Mouse (Mus musculus): ENCODE measurements at regions not wholly inside any gene's neighbourhood (a gene's known extent, or its start where the extent isn't known, plus 50 kb on each side); places are given as distances from the start of the nearest gene placed in this dataset.
A peak's percentile ranks its signal among the peaks of the same experiment; 100 is the strongest.

- Histone ChIP-seq H3K27ac (replicated peaks; ENCODE audit: low read depth, low read length) (no peak overlapping the region), H3K4me1 (ENCODE audit: control insufficient read depth, insufficient read depth, low read length) (0 out of 2 replicates have a peak, but pooled peaks cover 9% of the 10 kb centered on the region), H3K9ac (ENCODE audit: low read depth, low read length) (no peak overlapping the region), H3K4me3 (ENCODE audit: low read depth, low read length) (no peak overlapping the region), H3K27me3 (replicated peaks; ENCODE audit: control insufficient read depth, insufficient read depth, low read length) (no peaks in the 10 kb centered on the region), H3K36me3 (ENCODE audit: control insufficient read depth, insufficient read depth, low read length) (no peaks in the 10 kb centered on the region), H3K4me2 (ENCODE audit: low read depth, low read length) (no peak overlapping the region), H3K9me3 (ENCODE audit: control insufficient read depth, low read length) (no peaks in the 10 kb centered on the region)
- no peak for DNase-seq (ENCODE audit: low spot score)
- ATAC-seq (ENCODE audit: low read depth), result no peak
- WGBS, result 77% methylated on average over 1 of the region's 1 CpGs
Observed at GRCm38 (mm10) chr12:9258221-9258620, 228.4 kb downstream of the Ttc32 start.

- H3K4me3 ChIP-seq (ENCODE audit: low read depth, low read length), result no peak overlapping the region
- H3K36me3 ChIP-seq (ENCODE audit: control insufficient read depth, insufficient read depth, low read length), result no peaks in the 10 kb centered on the region
- no peaks in the 10 kb centered on the region for H3K27me3 ChIP-seq (replicated peaks; ENCODE audit: control insufficient read depth, insufficient read depth, low read length)
- H3K9ac ChIP-seq (ENCODE audit: low read depth, low read length), result no peak overlapping the region
- H3K4me2 ChIP-seq (ENCODE audit: low read depth, low read length), result no peak overlapping the region
- H3K4me1 ChIP-seq (ENCODE audit: control insufficient read depth, insufficient read depth, low read length), result no peaks in the 10 kb centered on the region
- no peak overlapping the region for H3K27ac ChIP-seq (replicated peaks; ENCODE audit: low read depth, low read length)
- DNase-seq (ENCODE audit: low spot score), result no peak
- WGBS, result 68% methylated on average over 6 of the region's 6 CpGs
- no peaks in the 10 kb centered on the region for H3K9me3 ChIP-seq (ENCODE audit: control insufficient read depth, low read length)
- no peak for ATAC-seq (ENCODE audit: low read depth)
Observed at GRCm38 (mm10) chr12:9261662-9262061, 231.9 kb downstream of the Ttc32 start.

- H3K4me1 ChIP-seq (ENCODE audit: control insufficient read depth, insufficient read depth, low read length), result peaks cover 3% of the 10 kb centered on the region; the same call in 1 of the 2 replicates
- ATAC-seq (ENCODE audit: low read depth) (no peak), DNase-seq (ENCODE audit: low spot score) (no peak)
- H3K4me3 ChIP-seq (ENCODE audit: low read depth, low read length), result no peak overlapping the region
- H3K27ac ChIP-seq (replicated peaks; ENCODE audit: low read depth, low read length), result no peak overlapping the region
- 78% methylated on average over 4 of the region's 4 CpGs for WGBS
- no peaks in the 10 kb centered on the region for H3K27me3 ChIP-seq (replicated peaks; ENCODE audit: control insufficient read depth, insufficient read depth, low read length)
- H3K9me3 ChIP-seq (ENCODE audit: control insufficient read depth, low read length), result no peaks in the 10 kb centered on the region
- H3K4me2 ChIP-seq (ENCODE audit: low read depth, low read length), result no peak overlapping the region
- no peak overlapping the region for H3K9ac ChIP-seq (ENCODE audit: low read depth, low read length)
- no peaks in the 10 kb centered on the region for H3K36me3 ChIP-seq (ENCODE audit: control insufficient read depth, insufficient read depth, low read length)
Observed at GRCm38 (mm10) chr12:9266221-9266620, 236.4 kb downstream of the Ttc32 start.

DNA sequence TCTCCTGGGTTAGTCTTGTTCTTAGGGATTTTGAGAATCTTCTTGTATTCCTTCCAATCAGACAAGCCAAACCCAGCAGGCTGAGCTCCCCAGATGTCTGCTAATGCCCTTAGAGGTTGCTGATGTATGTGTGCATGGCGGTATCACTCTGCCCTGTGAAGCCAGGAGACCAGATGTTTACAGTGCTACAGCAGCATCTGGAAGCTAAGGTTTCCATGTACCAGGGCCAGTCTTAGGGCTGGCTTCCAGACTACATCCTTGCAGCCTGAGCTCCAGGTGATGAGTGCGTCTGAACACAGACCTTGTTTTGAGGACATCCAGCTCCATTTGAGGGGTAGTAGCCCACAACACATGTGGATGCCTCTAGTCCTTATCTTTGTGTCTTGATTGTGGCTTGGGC is 241.7 kb downstream of the Ttc32 start:
- H3K9me3 ChIP-seq (ENCODE audit: control insufficient read depth, low read length), result no peaks in the 10 kb centered on the region
- H3K27me3 ChIP-seq (replicated peaks; ENCODE audit: control insufficient read depth, insufficient read depth, low read length), result no peaks in the 10 kb centered on the region
- H3K4me3 ChIP-seq (ENCODE audit: low read depth, low read length), result no peak overlapping the region
- H3K4me1 ChIP-seq (ENCODE audit: control insufficient read depth, insufficient read depth, low read length), result peaks cover 3% of the 10 kb centered on the region
- H3K27ac ChIP-seq (replicated peaks; ENCODE audit: low read depth, low read length), result no peak overlapping the region
- ATAC-seq (ENCODE audit: low read depth) (no peak; the same call in 1 of the 2 replicates), DNase-seq (ENCODE audit: low spot score) (no peak)
- 69% methylated on average over 2 of the region's 2 CpGs for WGBS
- no peak overlapping the region for H3K9ac ChIP-seq (ENCODE audit: low read depth, low read length)
- H3K36me3 ChIP-seq (ENCODE audit: control insufficient read depth, insufficient read depth, low read length), result no peaks in the 10 kb centered on the region
- no peak overlapping the region for H3K4me2 ChIP-seq (ENCODE audit: low read depth, low read length)

DNA sequence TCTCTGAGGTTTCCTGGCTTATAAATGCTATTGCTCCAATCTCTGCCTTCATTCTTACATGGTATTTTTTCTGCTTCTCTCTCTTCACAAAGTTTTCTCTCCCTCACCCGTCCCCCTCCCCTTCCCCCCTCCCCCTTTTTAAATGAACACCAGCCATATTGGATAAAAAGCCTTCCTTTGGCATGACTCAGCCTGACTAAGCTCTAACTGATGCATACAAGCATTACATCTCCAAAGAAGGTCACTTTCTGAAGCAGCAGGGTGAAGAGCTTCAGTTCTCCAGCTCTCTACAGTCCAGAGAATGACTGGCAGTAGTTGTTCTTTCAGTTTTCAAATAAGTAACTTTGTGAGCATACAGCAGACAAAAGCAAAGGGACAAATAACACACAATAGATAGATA is 244.4 kb downstream of the Ttc32 start:
- H3K36me3 ChIP-seq (ENCODE audit: control insufficient read depth, insufficient read depth, low read length), result no peaks in the 10 kb centered on the region
- no peak for DNase-seq (ENCODE audit: low spot score)
- ATAC-seq (ENCODE audit: low read depth), result no peak

GRCm38 (mm10) chr12:9275697-9276096 is 245.9 kb downstream of the Ttc32 start:
- Histone ChIP-seq H3K4me1 (ENCODE audit: control insufficient read depth, insufficient read depth, low read length) (peaks cover 9% of the 10 kb centered on the region), H3K36me3 (ENCODE audit: control insufficient read depth, insufficient read depth, low read length) (no peaks in the 10 kb centered on the region), H3K9me3 (ENCODE audit: control insufficient read depth, low read length) (no peaks in the 10 kb centered on the region), H3K27ac (replicated peaks; ENCODE audit: low read depth, low read length) (no peak overlapping the region), H3K27me3 (replicated peaks; ENCODE audit: control insufficient read depth, insufficient read depth, low read length) (no peaks in the 10 kb centered on the region), H3K9ac (ENCODE audit: low read depth, low read length) (no peak overlapping the region), H3K4me2 (ENCODE audit: low read depth, low read length) (no peak overlapping the region), H3K4me3 (ENCODE audit: low read depth, low read length) (no peak overlapping the region)
- WGBS, result 91% methylated on average over 7 of the region's 7 CpGs
- DNase-seq (ENCODE audit: low spot score) (no peak), ATAC-seq (ENCODE audit: low read depth) (no peak)

More for the DNA sequence above, 244.4 kb downstream of the Ttc32 start:
- H3K27ac ChIP-seq (replicated peaks; ENCODE audit: low read depth, low read length), result no peak overlapping the region
- H3K27me3 ChIP-seq (replicated peaks; ENCODE audit: control insufficient read depth, insufficient read depth, low read length), result no peaks in the 10 kb centered on the region
- H3K4me2 ChIP-seq (ENCODE audit: low read depth, low read length), result no peak overlapping the region
- no peaks in the 10 kb centered on the region for H3K9me3 ChIP-seq (ENCODE audit: control insufficient read depth, low read length)
- peaks cover 2% of the 10 kb centered on the region for H3K4me1 ChIP-seq (ENCODE audit: control insufficient read depth, insufficient read depth, low read length)
- H3K9ac ChIP-seq (ENCODE audit: low read depth, low read length), result no peak overlapping the region
- 56% methylated on average over 1 of the region's 1 CpGs for WGBS
- H3K4me3 ChIP-seq (ENCODE audit: low read depth, low read length), result no peak overlapping the region

DNA sequence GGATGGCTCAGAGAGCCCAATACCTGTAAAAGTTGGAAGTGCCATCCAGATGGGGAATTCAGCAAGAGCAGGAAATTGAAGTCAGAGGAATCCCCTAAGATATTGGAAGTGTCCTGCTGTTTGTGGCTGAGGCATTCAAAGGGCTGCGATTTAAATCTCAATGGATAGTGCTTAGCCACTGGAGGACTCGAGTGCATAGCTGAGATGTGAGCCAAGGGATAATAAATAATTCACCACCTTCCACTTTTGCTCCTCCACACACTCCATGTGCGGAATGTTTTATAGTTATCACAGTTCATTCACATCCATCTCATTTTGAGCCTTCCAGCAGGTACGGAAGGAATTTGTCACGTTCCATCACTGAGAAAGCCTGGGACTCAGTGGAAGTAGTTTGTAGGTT is 248.9 kb downstream of the Ttc32 start:
- DNase-seq (ENCODE audit: low spot score) (no peak), ATAC-seq (ENCODE audit: low read depth) (no peak)
- H3K36me3 ChIP-seq (ENCODE audit: control insufficient read depth, insufficient read depth, low read length), result no peaks in the 10 kb centered on the region
- no peak overlapping the region for H3K4me3 ChIP-seq (ENCODE audit: low read depth, low read length)
- no peaks in the 10 kb centered on the region for H3K27me3 ChIP-seq (replicated peaks; ENCODE audit: control insufficient read depth, insufficient read depth, low read length)
- H3K9me3 ChIP-seq (ENCODE audit: control insufficient read depth, low read length), result no peaks in the 10 kb centered on the region
- WGBS, result 42% methylated on average over 5 of the region's 5 CpGs
- peaks cover 9% of the 10 kb centered on the region for H3K4me1 ChIP-seq (ENCODE audit: control insufficient read depth, insufficient read depth, low read length)
- no peak overlapping the region for H3K4me2 ChIP-seq (ENCODE audit: low read depth, low read length)
- H3K9ac ChIP-seq (ENCODE audit: low read depth, low read length), result no peak overlapping the region
- no peak overlapping the region for H3K27ac ChIP-seq (replicated peaks; ENCODE audit: low read depth, low read length)

DNA sequence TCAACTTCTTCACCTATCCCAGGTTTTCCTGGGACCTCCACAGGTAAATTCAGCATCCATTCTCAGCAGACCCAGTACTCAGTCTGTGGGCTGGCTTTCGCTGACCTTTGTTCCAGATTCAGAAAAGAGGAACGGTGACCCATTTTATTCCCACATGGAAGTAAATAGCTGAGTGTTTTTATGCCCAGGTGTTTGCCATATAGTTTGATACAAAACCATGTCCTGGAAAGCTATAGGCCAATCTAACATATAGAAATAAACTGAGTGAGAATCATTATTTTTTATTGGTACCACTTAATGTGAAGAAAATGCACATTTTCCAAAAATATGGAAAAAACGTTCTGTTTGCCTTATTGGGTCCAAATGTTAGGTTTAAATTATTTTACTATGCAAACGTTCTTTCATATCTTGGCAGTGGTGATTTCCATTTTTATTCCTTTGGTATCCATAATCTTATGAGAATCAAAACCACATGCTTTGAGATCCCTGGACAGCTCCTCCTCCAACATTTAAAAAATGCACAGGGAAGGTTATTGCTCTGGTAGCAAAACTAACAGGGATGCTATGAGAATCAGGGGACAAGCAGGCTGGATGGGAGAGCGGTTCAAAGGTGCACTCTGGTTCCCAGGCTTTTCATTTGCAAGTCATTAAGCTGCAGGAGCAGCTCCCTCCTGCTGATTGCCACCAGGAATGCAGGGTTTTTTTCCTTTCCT is 250.3 kb downstream of the Ttc32 start:
- Histone ChIP-seq H3K4me2 (ENCODE audit: low read depth, low read length) (no peak overlapping the region), H3K9me3 (ENCODE audit: control insufficient read depth, low read length) (no peaks in the 10 kb centered on the region), H3K4me3 (ENCODE audit: low read depth, low read length) (no peak overlapping the region), H3K9ac (ENCODE audit: low read depth, low read length) (no peak overlapping the region), H3K36me3 (ENCODE audit: control insufficient read depth, insufficient read depth, low read length) (no peaks in the 10 kb centered on the region), H3K4me1 (ENCODE audit: control insufficient read depth, insufficient read depth, low read length) (peaks cover 9% of the 10 kb centered on the region), H3K27ac (replicated peaks; ENCODE audit: low read depth, low read length) (no peak overlapping the region; the same call in 1 of the 2 replicates), H3K27me3 (replicated peaks; ENCODE audit: control insufficient read depth, insufficient read depth, low read length) (no peaks in the 10 kb centered on the region)
- 34% methylated on average over 5 of the region's 5 CpGs for WGBS
- ATAC-seq (ENCODE audit: low read depth), result no peak
- DNase-seq (ENCODE audit: low spot score), result peak; percentile 80

DNA sequence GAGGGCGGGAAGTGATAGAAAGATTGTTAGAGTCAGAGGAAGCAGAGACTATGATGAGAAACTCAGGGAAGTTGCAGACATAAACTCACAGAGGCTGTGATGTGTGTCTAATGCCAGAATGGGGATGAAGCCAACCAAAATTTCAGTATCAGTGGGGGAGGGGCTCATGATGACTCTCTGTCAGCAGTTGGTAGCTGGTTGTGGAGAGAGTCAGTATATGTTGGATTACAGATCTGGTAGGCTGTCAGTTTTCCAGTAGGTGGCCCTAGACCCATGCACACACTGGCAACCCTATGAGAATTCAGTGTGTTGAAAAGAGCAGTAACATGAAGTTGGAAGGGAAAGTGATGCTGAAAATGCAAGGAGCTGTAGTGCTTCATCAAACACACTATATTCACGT is 257.5 kb downstream of the Ttc32 start:
- H3K4me2 ChIP-seq (ENCODE audit: low read depth, low read length), result no peak overlapping the region
- no peaks in the 10 kb centered on the region for H3K36me3 ChIP-seq (ENCODE audit: control insufficient read depth, insufficient read depth, low read length)
- H3K4me1 ChIP-seq (ENCODE audit: control insufficient read depth, insufficient read depth, low read length), result no peaks in the 10 kb centered on the region
- DNase-seq (ENCODE audit: low spot score) (no peak), ATAC-seq (ENCODE audit: low read depth) (no peak)
- no peaks in the 10 kb centered on the region for H3K27me3 ChIP-seq (replicated peaks; ENCODE audit: control insufficient read depth, insufficient read depth, low read length)
- H3K4me3 ChIP-seq (ENCODE audit: low read depth, low read length), result no peak overlapping the region
- no peaks in the 10 kb centered on the region for H3K9me3 ChIP-seq (ENCODE audit: control insufficient read depth, low read length)
- 79% methylated on average over 2 of the region's 2 CpGs for WGBS
- no peak overlapping the region for H3K9ac ChIP-seq (ENCODE audit: low read depth, low read length)
- H3K27ac ChIP-seq (replicated peaks; ENCODE audit: low read depth, low read length), result no peak overlapping the region

Measured in embryonic facial prominence, embryonic 14.5 days (tissue).